Mouse (Mus musculus) heart, embryonic 11.5 days (tissue): ENCODE measurements around the gene Gm960. TPM values are rescaled to one million over a fixed set of nuclear protein-coding genes. Genes with fewer than 3 reads are reported as not detected.

ENCODE experiments used
- ATAC-seq: fragments of 200-750 bp; cut with Nextera tagmentation; replicated peaks from 2 replicates; pipeline ENCODE4 v1.8.0; 2017; ENCODE audit warnings: moderate library complexity; ENCODE audit not compliant: insufficient number of reproducible peaks, low FRiP score, low TSS enrichment
- H3K27ac ChIP-seq: fragments of 300-500 bp; sonication (generic); 2 replicates; pipeline ENCODE4 v1.5.1; 2014; ENCODE audit warnings: mild to moderate bottlenecking, low read depth, low read length
- H3K27me3 ChIP-seq: fragments of 300-500 bp; sonication (generic); 2 replicates; pipeline ENCODE4 v1.6.1; 2014; ENCODE audit warnings: mild to moderate bottlenecking, low read length, mixed read lengths; ENCODE audit not compliant: control insufficient read depth, insufficient read depth
- H3K36me3 ChIP-seq: fragments of 300-500 bp; sonication (generic); 2 replicates; pipeline ENCODE4 v1.6.1; 2014; ENCODE audit warnings: mild to moderate bottlenecking, low read length, moderate library complexity, mixed read lengths; ENCODE audit not compliant: control insufficient read depth, insufficient read depth
- H3K4me1 ChIP-seq: fragments of 300-500 bp; sonication (generic); 2 replicates; pipeline ENCODE4 v1.6.1; 2014; ENCODE audit warnings: low read length; ENCODE audit not compliant: control insufficient read depth, insufficient read depth
- H3K4me2 ChIP-seq: fragments of 300-500 bp; sonication (generic); 2 replicates; pipeline ENCODE4 v1.6.1; 2014; ENCODE audit warnings: mild to moderate bottlenecking, moderate library complexity
- H3K4me3 ChIP-seq: fragments of 300-500 bp; sonication (generic); 2 replicates; pipeline ENCODE4 v1.5.1; 2014; ENCODE audit warnings: low read depth, low read length
- H3K9ac ChIP-seq: fragments of 300-500 bp; sonication (generic); 2 replicates; pipeline ENCODE4 v1.6.1; 2014; ENCODE audit warnings: mild to moderate bottlenecking, low read depth, low read length, moderate library complexity
- H3K9me3 ChIP-seq: fragments of 300-500 bp; sonication (generic); replicated peaks from 2 replicates; pipeline ENCODE4 v1.6.1; 2016; ENCODE audit warnings: low read length; ENCODE audit not compliant: control insufficient read depth
- WGBS: fragments of 180-500 bp; shearing (Covaris S2); extraction: QIAGEN DNeasy Blood & Tissue Kit; methylation state at CpG from one replicate; pipeline ENCODE4 v1.1.7; 2014; ENCODE audit not compliant: insufficient replicate concordance; 5-methylcytosine and 5-hydroxymethylcytosine counted together
- polyA plus RNA-seq: library from polyadenylated mRNA; unstranded; fragments of >200 nt; fragmentation: Nextera tagmentation; extraction: Ambion mirVana; gene quantifications from 2 replicates; pipeline ENCODE4 v1.2.1, GENCODE M21; 2014

Gm960 gene
- polyA plus RNA-seq, 1 experiment from 2014 or later: 1.2 TPM

DNA sequence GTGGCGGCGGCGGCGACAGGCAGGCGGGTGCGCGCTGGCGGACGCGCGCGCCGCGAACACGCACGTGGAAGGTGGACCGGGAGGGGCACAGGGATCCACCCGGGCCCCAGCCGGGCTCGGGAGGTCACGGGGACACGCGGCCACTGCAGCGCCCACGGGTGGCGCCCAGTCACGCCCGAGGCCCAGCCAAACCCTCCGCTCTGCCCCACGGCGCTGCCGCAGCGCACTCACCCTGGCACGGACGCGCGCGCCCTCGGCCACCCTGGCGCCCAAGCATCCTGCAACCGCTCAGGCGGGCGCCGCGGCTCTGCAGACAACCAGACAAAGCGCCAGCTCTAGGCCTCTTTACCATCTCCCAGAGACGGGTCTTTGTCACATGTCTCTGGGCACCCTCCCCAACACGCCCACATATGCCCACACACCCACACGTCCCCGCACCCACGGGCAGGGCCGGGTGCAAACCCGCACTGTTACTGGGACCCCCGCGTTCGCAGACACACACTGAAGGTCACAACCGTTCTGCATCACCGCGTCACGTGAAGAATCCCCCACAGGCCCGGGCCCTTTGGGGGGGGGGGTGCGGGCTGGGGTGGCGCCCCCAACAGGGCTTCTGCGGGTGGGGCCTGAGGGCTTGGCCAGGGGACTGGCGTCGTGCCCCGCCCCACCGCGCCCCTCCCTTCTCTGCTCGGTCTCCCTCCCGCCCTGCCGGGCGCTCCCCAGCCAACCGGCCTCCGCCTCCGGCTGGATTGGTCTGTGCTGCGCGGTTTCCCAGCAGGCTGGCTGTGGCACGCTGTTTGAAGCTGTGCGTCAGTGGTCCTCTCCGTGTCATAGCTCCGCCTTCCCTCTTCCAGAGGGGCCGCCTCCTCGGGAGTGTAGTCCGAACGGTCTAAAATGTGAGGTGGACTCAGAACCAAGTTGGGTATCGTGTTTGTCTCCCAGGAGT lies 83.0 kb downstream of the Gm960 start, which contains the start of gene Lrfn4:
TSS of gene Lrfn4 (minus strand) at position 517 of the 943 bp plus-strand sequence.
- peaks cover 13% of the 10 kb centered on the region for H3K36me3 ChIP-seq
- peak within 1 kb of the TSS; percentile 91 for H3K4me2 ChIP-seq
- peaks cover 15% of the 10 kb centered on the region for H3K4me1 ChIP-seq
- peak within 1 kb of the TSS; percentile 91 for H3K4me3 ChIP-seq
- WGBS: under 1% methylated on average over 76 of the region's 87 CpGs
- H3K27ac ChIP-seq: peak within 1 kb of the TSS; percentile 74
- peak; percentile 87 for ATAC-seq
- peak within 1 kb of the TSS; percentile 93 for H3K9ac ChIP-seq
- H3K9me3 ChIP-seq: no peaks in the 10 kb centered on the region
- H3K27me3 ChIP-seq: peaks cover 7% of the 10 kb centered on the region; the same call in 1 of the 2 replicates

DNA sequence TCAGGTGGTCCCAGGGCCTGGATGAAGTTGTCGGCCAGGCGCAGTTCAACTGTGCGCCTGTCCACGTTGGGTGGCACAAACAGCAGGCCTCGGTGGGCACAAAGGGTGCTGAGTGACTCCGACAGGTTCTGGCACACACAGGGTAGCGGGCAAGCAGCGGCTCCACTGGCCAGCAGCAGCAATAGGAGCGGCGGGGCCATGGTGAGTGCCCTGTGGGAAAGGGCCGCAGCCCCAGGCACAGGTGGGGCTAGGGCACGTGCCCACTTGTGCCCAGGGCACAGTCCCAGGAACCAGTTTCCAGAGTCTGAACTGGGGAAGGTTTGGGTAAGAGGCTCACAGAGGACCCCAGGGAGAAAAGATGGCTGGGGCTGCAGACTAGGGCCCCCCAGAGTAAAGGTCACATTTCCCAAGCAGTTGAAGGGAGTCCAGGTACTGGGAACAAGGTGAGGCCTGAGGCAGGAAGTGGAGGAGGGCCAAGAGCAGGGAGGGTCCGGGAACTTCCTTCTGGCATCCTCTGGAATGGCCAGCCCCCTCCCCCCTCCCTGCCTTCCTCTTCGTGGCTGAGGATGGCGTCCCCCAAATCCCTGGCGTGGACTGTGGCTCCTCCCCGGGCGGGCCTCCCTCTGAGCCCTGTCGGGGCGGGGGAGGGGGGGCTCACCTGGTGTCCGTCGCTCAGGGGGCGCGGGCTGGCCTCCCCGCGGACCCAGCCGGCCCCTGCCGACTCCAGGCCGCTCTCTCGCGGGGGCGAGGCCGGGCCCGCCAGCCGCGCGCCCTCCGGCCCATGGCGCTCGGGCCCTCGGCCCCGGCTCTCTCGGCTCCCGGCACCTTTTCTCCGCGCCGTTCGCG lies 83.9 kb downstream of the Gm960 start:
- no peak; the same call in 1 of the 2 replicates for ATAC-seq
- WGBS: 22% methylated on average over 42 of the region's 49 CpGs
- H3K4me1 ChIP-seq: peaks cover 15% of the 10 kb centered on the region
- H3K27me3 ChIP-seq: peaks cover 7% of the 10 kb centered on the region; the same call in 1 of the 2 replicates
- peak overlapping the region; percentile 91 for H3K4me2 ChIP-seq
- no peaks in the 10 kb centered on the region for H3K9me3 ChIP-seq
- H3K27ac ChIP-seq: peak overlapping the region; percentile 74
- H3K36me3 ChIP-seq: peaks cover 12% of the 10 kb centered on the region
- peak overlapping the region; percentile 93 for H3K9ac ChIP-seq
- H3K4me3 ChIP-seq: peak overlapping the region; percentile 91

DNA sequence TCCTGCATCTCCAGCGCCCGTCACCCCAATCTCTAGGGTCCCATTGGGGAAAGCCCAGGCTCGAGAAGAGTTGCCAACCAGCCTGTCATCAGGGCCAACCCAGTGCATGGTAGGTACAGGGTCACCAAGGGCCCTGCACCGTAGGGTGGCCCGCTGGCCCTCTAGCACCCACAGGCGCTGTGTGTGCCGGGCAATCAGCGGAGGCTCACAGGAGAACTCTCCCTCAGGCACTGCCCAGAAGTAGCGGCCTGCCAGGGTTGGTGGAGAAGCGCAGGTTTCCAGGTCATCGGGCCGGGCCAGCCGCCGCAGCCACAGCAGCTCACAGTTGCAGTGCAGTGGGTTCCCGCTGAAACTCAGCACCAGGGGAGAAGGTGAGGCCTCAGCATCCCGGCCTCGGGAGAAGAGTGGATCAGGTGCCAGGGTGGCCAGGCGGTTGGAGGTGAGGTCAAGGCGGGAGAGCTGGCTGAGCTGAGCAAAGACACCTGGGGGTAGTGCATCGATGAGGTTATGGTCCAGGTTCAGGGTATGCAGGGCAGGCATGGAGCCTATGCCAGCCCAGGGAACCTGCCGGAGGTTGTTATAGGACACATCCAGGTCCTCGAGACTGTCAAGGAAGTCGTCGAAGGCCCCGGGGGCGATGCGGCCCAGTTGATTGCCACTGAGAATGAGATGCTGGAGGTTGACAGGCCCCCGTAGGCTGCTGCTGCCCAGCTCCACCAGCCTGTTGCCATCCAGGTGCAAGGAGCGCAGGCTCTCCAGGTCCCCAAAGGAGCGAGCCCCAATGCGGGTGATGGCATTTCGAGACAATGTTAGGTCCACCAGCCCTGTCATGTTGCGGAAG lies 84.8 kb downstream of the Gm960 start:
- H3K27ac ChIP-seq: no peak overlapping the region
- H3K36me3 ChIP-seq: peaks cover 12% of the 10 kb centered on the region
- 89% methylated on average over 33 of the region's 33 CpGs for WGBS
- H3K4me1 ChIP-seq: peaks cover 15% of the 10 kb centered on the region
- no peak overlapping the region for H3K9ac ChIP-seq
- H3K4me2 ChIP-seq: peak overlapping the region; percentile 91
- peak overlapping the region; percentile 91; the same call in 1 of the 2 replicates for H3K4me3 ChIP-seq
- no peaks in the 10 kb centered on the region for H3K9me3 ChIP-seq
- ATAC-seq: no peak
- peaks cover 7% of the 10 kb centered on the region; the same call in 1 of the 2 replicates for H3K27me3 ChIP-seq

DNA sequence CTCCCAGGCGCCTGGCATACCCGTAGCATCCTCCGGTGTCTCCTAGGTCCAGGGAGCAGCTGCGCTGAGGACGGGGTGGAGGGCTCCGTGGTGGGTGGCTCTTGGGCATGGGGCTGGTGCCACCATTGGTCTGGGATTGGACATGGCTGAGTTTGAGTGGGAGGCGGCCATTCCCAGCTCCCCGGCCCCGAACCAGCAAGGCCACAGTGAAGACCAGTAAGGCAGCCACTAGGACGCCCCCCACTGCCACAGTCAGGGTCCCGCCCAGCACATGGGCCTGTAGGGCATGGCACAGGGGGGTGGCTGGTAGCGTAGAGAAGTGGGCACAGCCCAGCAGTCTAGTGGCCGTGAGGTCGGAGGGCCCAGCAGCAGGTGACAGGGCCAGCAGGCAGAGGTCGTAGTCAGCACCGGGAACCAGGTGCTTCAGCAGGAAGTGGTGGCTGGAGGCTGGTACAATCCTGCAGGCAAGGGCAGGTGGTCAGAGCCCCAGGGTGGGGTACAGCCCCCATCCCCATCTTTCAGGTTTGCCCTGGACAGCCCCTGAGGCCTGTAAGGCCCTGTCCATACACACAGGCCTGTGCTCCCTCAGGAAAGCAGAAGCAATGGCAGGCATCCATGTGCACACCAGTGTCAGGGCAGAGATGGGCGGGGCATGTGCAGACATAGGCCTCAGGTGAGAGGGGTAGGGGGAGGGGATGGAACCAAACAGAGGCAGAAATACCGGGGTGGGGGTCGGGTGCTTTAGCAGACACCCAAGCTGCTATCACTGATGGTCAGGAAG lies 86.1 kb downstream of the Gm960 start:
- peaks cover 12% of the 10 kb centered on the region for H3K36me3 ChIP-seq
- no peak overlapping the region for H3K4me2 ChIP-seq
- no peak for ATAC-seq
- no peak overlapping the region for H3K9ac ChIP-seq
- no peak overlapping the region for H3K27ac ChIP-seq
- 87% methylated on average over 19 of the region's 19 CpGs for WGBS
- H3K4me3 ChIP-seq: no peak overlapping the region
- peaks cover 7% of the 10 kb centered on the region; the same call in 1 of the 2 replicates for H3K27me3 ChIP-seq
- H3K9me3 ChIP-seq: no peaks in the 10 kb centered on the region
- peaks cover 15% of the 10 kb centered on the region for H3K4me1 ChIP-seq

DNA sequence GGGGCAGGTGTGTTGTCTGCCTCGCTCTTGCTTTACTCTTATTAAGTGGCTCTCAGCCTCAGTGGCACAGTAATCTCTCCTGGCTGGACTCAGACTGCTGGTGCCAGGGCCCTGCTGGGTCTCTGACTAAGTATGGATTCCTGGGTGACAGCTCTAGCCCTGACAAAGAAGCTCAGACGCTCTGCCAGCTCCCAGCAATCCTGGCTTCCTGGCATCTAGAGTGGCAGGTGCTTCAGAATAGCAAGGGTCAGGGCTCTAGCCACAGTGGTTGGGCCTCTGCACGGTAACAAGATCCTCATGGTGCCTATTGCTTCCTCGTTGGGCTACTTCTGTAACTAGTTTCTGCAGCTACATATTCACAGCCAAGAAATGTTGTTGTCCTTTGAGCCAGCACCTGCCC lies 88.4 kb downstream of the Gm960 start:
- ATAC-seq: no peak
- Histone ChIP-seq H3K9ac (no peak overlapping the region), H3K4me3 (no peak overlapping the region)

DNA sequence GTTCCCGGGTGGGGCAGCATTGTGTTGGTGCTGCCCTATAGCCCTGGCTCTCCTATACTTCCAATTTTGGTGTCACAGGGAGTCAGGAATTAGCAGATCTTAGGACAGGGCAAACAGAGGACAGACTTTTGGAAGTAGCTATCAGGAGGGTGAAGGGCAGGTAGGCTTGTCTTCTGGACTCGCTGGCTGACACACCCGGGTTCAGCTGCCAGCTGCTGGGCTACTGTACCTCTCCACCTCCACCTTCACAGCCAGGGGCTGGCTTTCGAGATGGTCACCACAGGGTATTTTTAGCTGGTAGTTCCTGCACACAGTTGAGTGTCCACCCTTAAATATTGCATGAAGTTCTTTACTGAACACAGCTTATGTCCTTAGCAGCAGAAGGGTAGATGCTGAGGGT lies 90.0 kb downstream of the Gm960 start:
- WGBS: 70% methylated on average over 4 of the region's 4 CpGs
- Histone ChIP-seq H3K9me3 (no peaks in the 10 kb centered on the region), H3K4me2 (no peak overlapping the region), H3K27ac (no peak overlapping the region), H3K4me1 (peaks cover 3% of the 10 kb centered on the region; the same call in 1 of the 2 replicates), H3K9ac (no peak overlapping the region), H3K4me3 (no peak overlapping the region), H3K27me3 (0 out of 2 replicates have a peak, but pooled peaks cover 1% of the 10 kb centered on the region), H3K36me3 (peaks cover 9% of the 10 kb centered on the region)
- ATAC-seq: no peak

More for the DNA sequence above, 88.4 kb downstream of the Gm960 start:
- no peaks in the 10 kb centered on the region for H3K27me3 ChIP-seq
- H3K36me3 ChIP-seq: peaks cover 12% of the 10 kb centered on the region
- H3K9me3 ChIP-seq: no peaks in the 10 kb centered on the region
- H3K27ac ChIP-seq: no peak overlapping the region
- H3K4me1 ChIP-seq: peaks cover 10% of the 10 kb centered on the region
- 65% methylated on average over 4 of the region's 4 CpGs for WGBS
- H3K4me2 ChIP-seq: no peak overlapping the region

DNA sequence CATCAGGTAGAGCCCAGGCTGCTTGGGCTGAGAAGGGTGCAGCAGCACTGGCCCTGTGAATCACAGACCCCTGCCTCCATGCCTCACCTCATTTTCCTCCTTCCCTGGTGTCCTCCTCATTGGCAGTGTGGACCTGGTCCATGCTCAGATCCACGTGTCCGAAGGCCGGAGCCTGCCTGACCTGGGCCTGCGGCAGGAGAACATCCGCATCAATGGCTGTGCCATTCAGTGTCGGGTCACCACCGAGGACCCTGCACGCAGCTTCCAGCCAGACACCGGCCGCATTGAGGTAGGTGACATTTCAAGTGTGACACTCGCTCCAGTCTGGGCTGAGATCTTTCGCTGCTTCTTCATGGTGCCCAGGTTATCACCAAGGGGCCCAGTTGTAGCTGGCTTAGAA lies 91.1 kb downstream of the Gm960 start:
- no peaks in the 10 kb centered on the region for H3K9me3 ChIP-seq
- no peak overlapping the region for H3K9ac ChIP-seq
- peaks cover 2% of the 10 kb centered on the region; the same call in 1 of the 2 replicates for H3K27me3 ChIP-seq
- H3K4me3 ChIP-seq: no peak overlapping the region
- H3K4me1 ChIP-seq: peaks cover 3% of the 10 kb centered on the region; the same call in 1 of the 2 replicates
- H3K27ac ChIP-seq: no peak overlapping the region
- no peak for ATAC-seq
- peaks cover 5% of the 10 kb centered on the region for H3K36me3 ChIP-seq
- 87% methylated on average over 12 of the region's 12 CpGs for WGBS
- H3K4me2 ChIP-seq: no peak overlapping the region
